Mouse (Mus musculus) liver, adult 2 months (tissue): ENCODE measurements around the gene Hacd1. TPM values are rescaled to one million over a fixed set of nuclear protein-coding genes. Genes with fewer than 3 reads are reported as not detected.
A peak's percentile ranks its signal among the peaks of the same experiment; 100 is the strongest.

Experiments used
- DNase-seq: peaks from one replicate; pipeline ENCODE4 v3.0.0-alpha.2; 2011; ENCODE audit warnings: low read depth, low spot score; ENCODE audit errors: extremely low read depth
- H3K27ac ChIP-seq: fragments of 200-500 bp; replicated peaks from 2 replicates; pipeline ENCODE4 v1.5.1; 2012; ENCODE audit warnings: low read depth, mild to moderate bottlenecking, control low read depth, inconsistent platforms, low read length; ENCODE audit not compliant: insufficient read depth
- H3K27me3 ChIP-seq: fragments of 200-500 bp; 2 replicates; pipeline ENCODE4 v1.6.1; 2012; ENCODE audit warnings: mild to moderate bottlenecking, moderate library complexity, low read length, inconsistent platforms; ENCODE audit not compliant: control insufficient read depth, insufficient read depth
- H3K36me3 ChIP-seq: fragments of 200-500 bp; 2 replicates; pipeline ENCODE4 v1.6.1; 2012; ENCODE audit warnings: low read length, inconsistent platforms; ENCODE audit not compliant: control insufficient read depth, insufficient read depth
- H3K4me1 ChIP-seq: fragments of 200-500 bp; 2 replicates; pipeline ENCODE4 v1.6.1; 2011; ENCODE audit warnings: low read length; ENCODE audit not compliant: control insufficient read depth, insufficient read depth
- H3K4me3 ChIP-seq: fragments of 200-500 bp; 2 replicates; pipeline ENCODE4 v1.5.1; 2011; ENCODE audit warnings: low read depth, mild to moderate bottlenecking, control low read depth, low read length, moderate library complexity; ENCODE audit not compliant: insufficient read depth
- H3K79me2 ChIP-seq: fragments of 200-500 bp; 2 replicates; pipeline ENCODE4 v1.6.1; 2012; ENCODE audit warnings: inconsistent platforms, mild to moderate bottlenecking, low read length, moderate library complexity; ENCODE audit not compliant: control insufficient read depth, insufficient read depth
- H3K9ac ChIP-seq: fragments of 200-500 bp; 2 replicates; pipeline ENCODE4 v1.6.1; 2012; ENCODE audit warnings: low read depth, mild to moderate bottlenecking, control low read depth, inconsistent platforms, low read length
- CTCF ChIP-seq: fragments of 200-500 bp; IDR thresholded peaks from 2 replicates; pipeline ENCODE4 v1.5.1; 2011; ENCODE audit warnings: low read depth, low read length, control low read depth
- POLR2A ChIP-seq: fragments of 200-500 bp; IDR thresholded peaks from 2 replicates; pipeline ENCODE4 v1.6.1; 2011; ENCODE audit warnings: low read length, control low read depth; ENCODE audit not compliant: insufficient read depth; ENCODE audit errors: extremely low read depth
- WGBS: fragments of 180-500 bp; shearing (Covaris S2); methylation state at CpG from one replicate; pipeline ENCODE4 v1.1.7; 2018; 5-methylcytosine and 5-hydroxymethylcytosine counted together
- polyA plus RNA-seq: library from polyadenylated mRNA; depleted of rRNA; stranded (reverse); fragments of >200 nt; gene quantifications from 2 replicates; pipeline ENCODE4 v1.2.3, GENCODE M21; 2012
- total RNA-seq: library from RNA; depleted of rRNA; stranded (reverse); fragments of >200 nt; gene quantifications from 2 replicates; pipeline ENCODE4 v1.2.3, GENCODE M21; 2014

Gene Hacd1
- total and polyA plus RNA-seq, 2 experiments, result 16.1 to 29.2 TPM

DNA sequence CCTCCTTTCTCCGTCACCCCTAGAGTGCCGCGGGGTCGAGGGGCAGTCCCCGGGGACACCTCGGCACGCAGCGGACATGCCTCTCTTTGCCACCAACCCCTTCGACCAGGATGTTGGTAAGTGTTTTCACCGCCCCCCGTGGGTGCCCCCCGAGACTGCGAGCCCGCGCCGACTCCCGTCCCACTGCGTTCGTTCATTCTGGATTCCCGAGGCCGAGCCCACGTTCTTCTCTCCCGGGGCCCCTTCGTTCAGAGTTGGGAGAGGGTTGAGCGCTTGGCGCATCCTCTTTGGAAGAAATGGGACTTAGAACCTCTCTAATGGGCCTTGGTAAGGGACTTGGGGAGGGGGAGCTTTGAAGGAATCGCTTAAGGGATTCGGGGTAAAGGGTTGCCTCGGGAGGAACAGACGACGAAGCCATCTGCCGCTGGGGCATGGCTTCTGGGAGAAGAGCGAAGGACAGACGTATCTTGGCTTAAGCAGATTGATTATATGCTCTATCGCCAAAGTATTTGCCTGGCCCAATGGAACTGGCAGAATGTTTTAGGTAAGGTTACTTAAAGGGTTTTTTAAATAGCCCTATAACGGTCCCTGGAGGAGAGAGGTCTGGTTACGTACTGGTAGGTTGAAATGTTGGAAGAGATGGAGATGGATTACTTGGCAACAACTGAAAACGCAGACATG, 18.4 kb upstream of the Hacd1 start:
- under 1% methylated on average over 38 of the region's 38 CpGs for WGBS
- DNase-seq, result peak; percentile 40
- H3K4me3 ChIP-seq, result peak overlapping the region; percentile 94
- peaks cover 6% of the 10 kb centered on the region; the same call in 1 of the 2 replicates for H3K4me1 ChIP-seq
- peak overlapping the region; percentile 99 for H3K27ac ChIP-seq
- no peaks in the 10 kb centered on the region for H3K36me3 ChIP-seq
- H3K27me3 ChIP-seq, result no peaks in the 10 kb centered on the region
- H3K9ac ChIP-seq, result peak overlapping the region; percentile 99
- peaks cover 7% of the 10 kb centered on the region; the same call in 1 of the 2 replicates for H3K79me2 ChIP-seq
- TF ChIP-seq POLR2A, result no peak
- no peak for TF ChIP-seq CTCF

DNA sequence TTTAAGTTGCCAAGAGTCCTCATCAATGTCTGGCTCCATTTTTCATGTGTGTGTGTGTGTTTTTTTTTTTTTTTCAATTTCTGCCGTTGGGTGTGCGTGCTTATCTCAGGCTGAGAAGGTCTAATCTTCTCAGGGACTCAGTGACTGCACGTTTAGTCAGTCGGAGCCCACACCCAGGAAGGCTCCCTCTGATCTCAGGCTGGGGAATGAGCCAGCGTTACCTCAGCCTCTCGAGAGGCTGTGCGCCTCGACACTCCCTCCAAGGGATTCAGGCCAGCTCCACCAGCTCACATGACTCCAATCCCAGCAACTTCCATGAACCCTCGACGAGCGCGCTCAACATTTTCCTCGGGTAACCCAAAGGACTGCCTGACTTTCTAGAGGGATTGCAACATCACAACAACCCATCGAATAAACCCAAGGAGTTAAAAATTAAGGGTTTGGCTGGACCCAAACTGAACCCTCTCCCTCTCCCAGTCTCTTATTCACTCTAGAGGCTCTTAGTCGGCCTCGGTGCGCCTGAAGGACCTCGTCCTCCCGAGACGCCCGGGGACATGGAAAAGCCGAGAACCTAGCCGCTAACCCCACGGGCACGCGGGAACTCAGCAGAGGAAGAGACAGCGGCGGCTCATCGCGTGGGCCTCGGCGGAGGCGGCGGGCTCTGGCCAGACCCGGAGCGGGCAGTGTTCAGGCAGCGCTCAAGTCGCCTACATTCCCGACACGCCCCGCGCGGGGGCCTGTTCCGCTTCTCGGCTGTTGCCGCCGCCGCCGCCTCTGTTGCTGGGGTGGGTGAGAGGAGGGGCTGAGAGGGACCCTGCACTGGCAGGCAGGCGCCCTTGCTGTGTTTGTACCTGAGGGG, 17.7 kb upstream of the Hacd1 start, which contains the start of gene Stam:
Stam (plus strand) TSS at position 737 of the 859 bp plus-strand sequence.
- H3K4me3 ChIP-seq, result peak within 1 kb of the TSS; percentile 94
- no peaks in the 10 kb centered on the region for H3K27me3 ChIP-seq
- H3K9ac ChIP-seq, result peak within 1 kb of the TSS; percentile 99
- DNase-seq, result peak; percentile 96
- TF ChIP-seq POLR2A, result peak; percentile 28; the same call in 1 of the 2 replicates
- TF ChIP-seq CTCF, result no peak
- H3K79me2 ChIP-seq, result peaks cover 7% of the 10 kb centered on the region; the same call in 1 of the 2 replicates
- no peaks in the 10 kb centered on the region for H3K36me3 ChIP-seq
- H3K27ac ChIP-seq, result peak within 1 kb of the TSS; percentile 99
- under 1% methylated on average over 50 of the region's 50 CpGs for WGBS
- peaks cover 6% of the 10 kb centered on the region; the same call in 1 of the 2 replicates for H3K4me1 ChIP-seq

DNA sequence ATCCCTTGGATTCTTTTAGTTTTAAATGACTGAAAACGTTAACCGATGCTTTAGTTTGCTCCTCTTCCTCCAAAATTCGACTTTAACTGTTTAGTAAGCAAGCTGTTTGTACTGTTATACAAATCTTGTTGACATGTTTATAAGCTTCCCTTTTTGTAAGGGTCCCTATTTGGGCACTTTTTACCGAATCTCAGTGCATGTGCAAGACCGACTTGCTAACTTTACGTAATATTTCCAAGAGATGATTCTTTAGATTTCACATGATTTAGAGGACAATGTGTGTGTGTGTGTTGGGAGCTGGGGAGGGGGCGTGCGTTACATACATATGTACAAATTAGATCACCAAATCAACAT, 17.1 kb upstream of the Hacd1 start:
- peaks cover 7% of the 10 kb centered on the region; the same call in 1 of the 2 replicates for H3K79me2 ChIP-seq
- no peaks in the 10 kb centered on the region for H3K27me3 ChIP-seq
- DNase-seq, result no peak
- WGBS, result 12% methylated on average over 8 of the region's 8 CpGs
- TF ChIP-seq CTCF, result no peak
- TF ChIP-seq POLR2A, result no peak
- H3K27ac ChIP-seq, result peak overlapping the region; percentile 99
- peaks cover 6% of the 10 kb centered on the region; the same call in 1 of the 2 replicates for H3K4me1 ChIP-seq
- peak overlapping the region; percentile 99 for H3K9ac ChIP-seq
- H3K36me3 ChIP-seq, result no peaks in the 10 kb centered on the region
- H3K4me3 ChIP-seq, result peak overlapping the region; percentile 94

DNA sequence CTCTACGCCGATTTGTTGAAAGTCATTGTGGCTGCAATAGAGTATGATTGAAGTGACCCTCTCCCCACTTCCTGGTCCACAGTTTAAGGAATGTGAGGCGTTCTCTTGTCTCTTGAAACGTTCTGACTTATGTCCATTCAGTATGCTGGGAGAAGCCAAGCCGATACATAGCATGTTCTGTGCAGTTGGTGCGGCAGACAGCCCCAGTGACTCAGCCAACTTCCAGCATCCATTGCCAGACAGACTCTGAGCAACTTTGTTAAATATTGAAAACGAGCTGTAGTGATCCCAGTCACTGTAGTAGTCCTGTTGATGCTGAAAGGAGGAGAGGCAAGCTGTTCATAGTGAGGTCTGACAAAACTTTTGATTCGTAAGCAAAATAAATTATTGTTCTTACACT, 14.5 kb upstream of the Hacd1 start:
- TF ChIP-seq CTCF, result no peak
- WGBS, result 85% methylated on average over 8 of the region's 8 CpGs

DNA sequence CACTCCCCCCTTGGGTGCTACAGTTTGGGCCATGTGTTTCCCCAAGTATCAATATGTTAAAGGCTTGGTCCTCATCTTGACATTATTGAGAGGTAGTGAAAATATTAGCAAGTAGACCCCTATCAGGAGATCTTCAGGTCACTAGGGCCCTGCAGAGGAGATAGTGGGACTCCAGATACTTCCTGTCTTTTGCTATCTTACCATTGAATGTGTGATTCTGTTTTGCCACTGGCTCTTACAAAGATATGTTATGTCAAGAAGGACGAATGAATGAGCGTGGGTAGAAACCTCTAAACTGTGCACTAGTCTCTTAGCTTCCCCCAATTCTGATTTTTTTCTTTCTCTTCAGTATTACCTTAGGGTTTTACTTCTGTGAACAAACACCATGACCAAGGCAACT, 13.1 kb upstream of the Hacd1 start:
- no peak for DNase-seq
- H3K79me2 ChIP-seq, result peaks cover 1% of the 10 kb centered on the region; the same call in 1 of the 2 replicates
- 97% methylated on average over 2 of the region's 2 CpGs for WGBS
- H3K27ac ChIP-seq, result no peak overlapping the region
- no peaks in the 10 kb centered on the region for H3K36me3 ChIP-seq
- H3K4me1 ChIP-seq, result no peaks in the 10 kb centered on the region; the same call in 1 of the 2 replicates
- no peak overlapping the region for H3K9ac ChIP-seq
- no peak for TF ChIP-seq POLR2A
- no peak for TF ChIP-seq CTCF
- H3K27me3 ChIP-seq, result no peaks in the 10 kb centered on the region
- H3K4me3 ChIP-seq, result no peak overlapping the region

More for the DNA sequence above, 14.5 kb upstream of the Hacd1 start:
- Histone ChIP-seq H3K9ac (no peak overlapping the region), H3K27me3 (no peaks in the 10 kb centered on the region), H3K36me3 (no peaks in the 10 kb centered on the region), H3K27ac (no peak overlapping the region), H3K79me2 (peaks cover 7% of the 10 kb centered on the region; the same call in 1 of the 2 replicates), H3K4me3 (no peak overlapping the region), H3K4me1 (peaks cover 6% of the 10 kb centered on the region; the same call in 1 of the 2 replicates)
- no peak for DNase-seq
